Mouse (Mus musculus): Measurements from ENCODE around the gene Ces4a.
"Not testable (repeated sequence)": the region's sequence is repeated elsewhere in the genome, so short reads cannot be mapped to it uniquely, and the experiment has no call there.

Gene Ces4a

DNA sequence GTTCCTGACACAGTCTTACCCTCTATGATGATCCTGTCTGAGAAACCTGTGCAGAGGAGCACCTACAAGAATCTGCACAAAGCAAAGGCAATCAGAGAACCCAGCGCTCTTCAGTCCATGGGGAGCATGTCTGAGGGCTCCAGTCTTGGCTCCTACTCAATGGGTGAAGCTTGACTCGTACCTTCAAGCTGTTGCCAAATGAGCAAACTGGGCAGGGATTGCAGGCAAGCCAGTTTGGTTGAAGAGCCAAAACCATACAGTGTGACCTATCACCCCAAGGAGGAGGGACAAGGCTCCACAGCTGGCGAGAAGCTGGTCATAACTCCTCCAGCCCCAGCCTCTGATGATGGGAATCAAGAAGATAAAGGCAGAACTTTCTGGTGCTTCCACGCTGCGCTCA, at the start of gene Ces4a:
Gene Ces4a (plus strand): TSS at position 292 of the 400 bp plus-strand sequence.
- DNase-seq (ENCODE audit: low read depth): peak; percentile 32

DNA sequence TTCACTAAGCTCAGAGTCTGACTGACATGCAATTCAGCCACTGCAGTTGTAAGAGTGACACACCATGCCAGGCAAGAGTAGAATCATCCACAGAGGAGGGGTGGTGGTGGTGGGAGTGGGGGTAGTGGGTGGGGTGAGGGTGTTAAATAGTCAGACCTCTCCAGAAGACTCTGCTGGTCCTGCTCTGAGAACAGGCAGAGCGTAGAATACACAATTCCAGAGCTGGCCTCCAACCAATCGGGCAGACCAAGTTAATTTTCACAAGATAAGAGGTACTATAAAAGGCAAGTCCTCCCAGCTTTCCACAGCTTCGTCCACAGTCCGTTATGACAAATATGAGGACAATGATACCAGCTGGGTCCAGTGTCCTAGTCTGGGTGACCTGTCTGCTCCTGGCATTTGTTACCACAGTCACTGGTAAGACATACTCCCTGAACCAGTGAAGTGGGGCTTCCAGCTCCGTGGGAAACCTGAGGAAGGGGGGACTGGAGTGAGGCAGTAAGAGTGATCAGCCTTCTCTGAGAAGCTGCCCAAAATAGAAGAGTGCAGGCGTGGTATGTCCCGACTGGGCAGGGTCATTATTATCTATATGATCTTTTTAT, 48.0 kb upstream of the Ces4a start, which contains the start of gene Ces3b:
Gene Ces3b (plus strand): TSS at position 305 of the 602 bp plus-strand sequence.
- DNase-seq (ENCODE audit: low read depth): no peak

DNA sequence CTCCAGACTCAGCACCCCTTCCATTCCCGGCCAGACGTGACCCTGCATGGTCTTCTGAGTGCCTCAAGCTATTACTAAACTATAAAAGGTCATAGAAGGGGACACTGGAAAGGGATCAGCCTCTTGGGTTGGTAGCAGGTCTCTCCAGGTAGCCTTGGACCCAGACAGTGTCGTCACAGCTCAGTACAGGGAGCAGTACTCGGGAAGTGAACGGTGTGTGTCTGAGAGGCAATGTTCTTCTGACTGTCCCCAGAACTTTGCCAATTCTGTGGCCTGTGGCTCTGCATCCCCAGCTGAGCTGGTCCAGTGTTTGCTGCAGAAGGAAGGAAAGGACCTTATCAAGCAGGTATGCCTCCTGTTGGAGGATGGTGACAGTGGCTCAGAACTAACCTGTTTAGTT, 43.4 kb upstream of the Ces4a start:
- not testable (repeated sequence) for DNase-seq (ENCODE audit: low read depth)

DNA sequence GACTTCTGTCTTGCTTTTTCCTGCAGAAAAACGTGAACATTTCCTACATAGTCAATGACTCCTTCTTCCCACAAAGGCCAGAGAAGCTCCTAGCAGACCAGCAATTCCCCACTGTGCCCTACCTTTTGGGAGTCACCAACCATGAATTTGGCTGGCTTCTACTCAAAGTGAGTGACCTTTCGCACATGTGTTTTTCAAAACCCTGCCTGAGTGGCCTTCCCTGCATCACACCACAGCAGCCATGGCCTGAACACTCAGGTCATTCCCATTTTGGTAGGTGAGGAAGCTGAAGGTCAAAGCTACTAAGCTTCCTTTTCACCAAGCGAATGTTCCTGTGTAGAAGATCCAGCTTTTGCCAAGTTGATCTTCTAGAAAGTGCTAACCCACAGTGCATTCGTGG, 43.0 kb upstream of the Ces4a start:
- no peak for DNase-seq (ENCODE audit: low read depth)

DNA sequence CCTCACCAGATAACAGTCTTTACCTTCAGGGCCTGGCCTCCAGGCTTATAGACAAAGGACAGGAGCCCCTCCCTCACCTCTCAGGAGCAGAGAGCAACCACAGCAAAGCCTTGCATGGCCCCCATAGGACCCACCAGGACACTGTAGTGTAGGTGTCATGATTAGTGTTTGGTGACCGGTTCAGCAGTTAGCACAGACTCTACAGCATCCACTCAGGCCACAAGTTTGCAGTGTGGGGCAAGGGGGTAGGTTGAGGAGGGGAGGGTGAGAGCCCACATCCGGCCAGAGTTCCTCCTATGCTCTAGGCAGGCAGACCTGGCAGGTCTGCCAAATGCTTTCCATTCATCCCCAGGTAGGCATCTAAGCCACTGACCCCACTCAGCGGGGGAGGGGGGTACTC, 37.6 kb upstream of the Ces4a start:
- no peak for DNase-seq (ENCODE audit: low read depth)

DNA sequence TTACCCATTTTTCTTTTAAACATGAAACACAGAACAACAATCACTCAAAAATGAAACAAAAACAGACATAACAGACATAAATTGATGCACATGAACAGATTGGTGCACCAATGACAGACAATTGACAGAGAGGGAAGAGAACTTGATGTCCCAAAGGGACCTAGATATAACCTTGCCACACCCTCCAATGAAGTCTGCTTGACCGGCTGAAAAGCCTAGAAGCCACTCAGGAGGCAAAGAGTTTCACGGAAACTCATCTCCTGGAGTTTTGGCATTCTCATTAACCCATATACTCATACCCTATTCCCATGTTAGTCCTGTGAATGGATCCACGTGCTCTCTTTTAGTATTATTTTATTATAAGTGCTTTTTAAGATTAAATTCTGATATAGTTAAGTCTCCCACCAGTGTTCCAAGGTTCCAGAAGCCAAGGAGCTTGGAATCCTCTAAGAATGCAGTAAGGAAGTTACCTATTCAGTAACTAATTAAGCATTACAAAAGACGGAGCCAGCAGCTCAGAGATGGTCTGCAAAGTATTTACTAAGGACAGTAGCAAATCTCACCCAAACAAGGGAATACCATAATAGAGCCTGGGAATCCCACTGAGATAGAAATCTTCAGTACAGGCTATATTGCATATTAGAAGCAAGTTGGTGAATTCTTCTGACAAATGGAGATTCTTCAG, 29.4 kb upstream of the Ces4a start:
- not testable (repeated sequence) for DNase-seq (ENCODE audit: low read depth)

DNA sequence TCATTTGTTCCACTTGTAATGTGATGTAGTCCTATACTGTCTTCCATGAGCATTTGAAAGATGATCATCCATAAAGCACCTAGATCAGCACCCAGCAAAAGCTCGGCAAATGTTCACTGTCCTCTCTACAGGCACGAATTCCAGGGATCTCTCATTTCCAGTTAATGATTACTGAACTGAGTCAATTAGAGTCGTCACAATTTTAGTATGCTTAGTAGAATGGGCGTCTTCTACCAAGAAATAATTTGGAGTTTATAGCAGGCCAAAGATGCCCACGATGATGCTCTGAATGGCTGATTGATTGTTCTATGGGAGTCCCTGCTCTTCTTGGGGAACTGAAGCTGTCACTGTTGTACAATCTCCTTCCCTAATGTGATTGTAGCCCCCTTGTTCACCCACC, 27.9 kb upstream of the Ces4a start:
- not testable (repeated sequence) for DNase-seq (ENCODE audit: low read depth)

DNA sequence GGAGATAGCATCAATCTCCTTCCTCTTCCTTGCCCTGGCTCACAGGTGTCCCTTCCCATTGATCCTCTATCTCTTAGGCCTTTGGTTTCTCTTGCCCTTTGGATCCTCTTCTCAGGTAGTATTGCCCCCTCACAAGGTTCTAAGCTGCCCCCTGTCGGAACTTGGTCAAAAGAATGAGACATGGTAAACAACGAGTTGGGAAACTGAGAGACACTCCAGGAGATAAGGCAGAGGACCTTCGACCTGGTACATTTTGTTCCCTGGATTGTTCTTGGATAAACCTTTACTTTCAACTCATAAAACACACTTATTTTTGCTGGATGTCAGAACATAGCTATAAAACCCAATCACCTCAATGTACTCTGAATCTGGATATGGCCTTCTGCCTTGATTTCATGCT, 27.4 kb upstream of the Ces4a start:
- no peak for DNase-seq (ENCODE audit: low read depth)

DNA sequence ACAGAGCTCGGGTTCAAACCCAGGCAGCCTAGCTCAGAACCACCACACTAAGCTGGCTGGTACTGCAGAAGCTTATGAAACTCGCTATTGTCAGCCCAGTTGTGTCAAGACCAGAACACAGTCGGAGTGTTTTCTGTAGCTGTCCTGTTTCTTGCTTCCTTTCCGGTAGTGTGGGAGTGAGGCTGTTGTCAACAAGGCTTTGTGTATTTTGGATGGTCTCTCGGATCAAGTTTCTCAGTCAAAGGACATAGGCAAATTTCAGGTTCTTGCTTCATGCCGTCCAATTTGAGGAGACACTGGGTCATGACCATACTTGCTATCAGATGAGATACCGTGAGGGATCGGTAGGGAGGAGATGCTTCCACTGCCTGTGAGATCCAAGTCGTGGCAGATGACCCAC, 1.7 kb upstream of the Ces4a start:
- DNase-seq (ENCODE audit: low read depth): no peak

DNA sequence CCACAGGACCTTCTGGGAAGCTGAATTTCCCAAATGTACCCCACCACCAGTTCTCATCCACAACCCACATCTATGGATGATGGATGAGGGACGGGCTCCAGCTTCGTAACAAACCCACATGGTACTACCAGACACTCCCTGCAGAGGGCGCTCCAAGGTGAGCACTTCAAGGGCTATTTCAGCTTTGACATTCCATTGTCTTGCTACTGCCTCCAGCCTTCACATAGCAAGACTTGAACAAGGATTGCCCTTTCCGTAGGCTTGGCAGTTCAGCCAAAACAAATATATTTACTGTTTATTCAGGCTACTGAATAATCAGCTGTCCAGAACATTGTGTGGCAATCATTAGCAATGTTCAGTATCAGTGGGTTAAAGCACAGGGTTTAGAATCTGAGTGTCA, 6.8 kb downstream of the Ces4a start:
- DNase-seq (ENCODE audit: low read depth): peak; percentile 85

DNA sequence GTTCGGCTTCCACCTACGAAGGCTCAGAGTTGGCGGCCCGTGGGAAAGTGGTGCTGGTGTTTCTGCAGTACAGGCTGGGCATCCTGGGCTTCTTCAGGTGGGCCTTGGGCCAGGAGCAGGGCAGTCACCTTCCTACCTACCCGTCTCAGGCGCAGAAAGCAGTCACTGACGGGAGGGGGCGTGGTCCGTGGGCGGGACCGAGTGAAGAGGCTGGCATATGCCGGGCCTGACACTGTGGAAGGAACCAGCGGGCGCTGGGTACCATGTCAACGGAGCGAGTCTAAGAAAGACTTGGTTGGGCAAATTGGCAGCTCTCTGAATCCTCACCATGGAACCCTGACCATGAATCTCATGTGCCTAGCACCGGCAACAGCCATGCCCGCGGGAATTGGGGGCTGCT, 10.8 kb downstream of the Ces4a start:
- no peak for DNase-seq (ENCODE audit: low read depth)

DNA sequence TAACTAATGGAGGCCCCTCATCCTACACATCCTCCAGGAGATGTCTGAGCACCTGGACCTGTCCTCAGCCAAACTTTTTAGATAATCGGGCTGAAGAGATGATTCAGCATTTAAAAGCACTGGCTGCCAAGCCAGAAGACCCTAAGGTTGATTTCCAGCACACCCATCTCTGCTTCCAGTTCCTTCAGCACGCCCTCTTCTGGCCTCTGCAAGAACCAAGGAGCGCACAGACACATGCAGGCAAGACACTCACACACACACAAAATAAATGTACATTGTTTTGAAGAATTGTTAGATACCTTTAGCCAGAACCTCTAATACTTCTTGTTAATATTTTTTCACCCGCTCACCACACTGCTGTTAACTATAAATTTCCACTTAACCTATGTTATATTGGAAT, 20.1 kb downstream of the Ces4a start:
- no peak for DNase-seq (ENCODE audit: low read depth)

DNA sequence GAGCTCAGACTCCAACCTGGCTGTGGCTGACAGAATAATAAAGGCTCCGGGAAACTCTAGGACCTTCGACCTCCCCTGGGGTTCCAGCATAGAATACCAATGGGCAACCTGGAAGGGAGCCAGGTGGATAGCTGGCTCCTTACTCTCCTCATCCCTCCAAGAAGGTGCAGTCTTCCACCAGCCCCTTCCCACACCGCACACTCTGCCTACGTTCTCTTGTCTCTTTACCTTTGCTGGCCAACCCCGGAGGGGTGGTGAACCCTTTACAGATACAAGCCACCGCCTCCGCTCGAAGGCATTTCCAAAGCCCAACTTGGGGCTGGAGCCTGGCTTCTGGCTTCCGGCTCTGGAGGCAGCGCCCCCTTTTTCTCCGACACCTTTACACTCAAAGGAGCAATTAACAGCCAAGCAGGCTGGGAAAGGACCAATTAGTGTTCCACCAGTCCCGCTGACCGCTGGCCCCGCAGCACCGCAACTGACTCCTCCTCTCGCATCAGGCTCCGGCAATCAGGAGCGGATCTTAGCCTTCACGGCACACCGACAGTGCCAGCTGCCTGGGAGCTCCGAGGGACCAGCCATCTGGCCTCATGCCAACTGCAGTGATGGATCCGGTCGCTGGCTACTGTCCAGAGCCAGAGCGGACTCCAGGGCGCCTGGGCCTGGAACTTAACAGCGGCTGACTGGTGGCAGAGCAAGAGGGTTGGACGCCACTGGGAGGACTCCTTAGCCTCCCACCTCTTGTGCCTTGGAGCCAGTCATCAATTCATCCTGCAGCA, 21.2 kb downstream of the Ces4a start:
- peak; percentile 39 for DNase-seq (ENCODE audit: low read depth)

DNA sequence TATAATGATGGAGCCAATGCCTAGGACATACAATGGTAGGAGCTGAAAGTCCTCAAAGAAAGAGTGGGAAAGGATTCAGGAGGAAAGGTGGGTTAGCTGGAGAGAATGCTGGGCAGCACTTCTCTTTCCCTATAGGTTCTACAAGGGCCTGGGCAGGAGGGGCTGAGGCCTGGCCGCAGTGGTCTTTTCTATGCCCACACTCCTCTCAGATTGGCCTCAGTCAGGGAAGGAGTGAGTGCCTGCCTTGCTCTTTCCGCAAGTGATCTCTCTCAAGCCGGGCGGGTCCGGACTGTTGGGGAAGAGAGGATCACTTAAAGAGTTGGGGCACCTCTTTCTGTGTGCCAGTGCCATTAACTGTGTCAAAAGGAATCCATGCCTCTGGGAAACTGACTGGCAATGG, 22.7 kb downstream of the Ces4a start:
- no peak for DNase-seq (ENCODE audit: low read depth)

DNA sequence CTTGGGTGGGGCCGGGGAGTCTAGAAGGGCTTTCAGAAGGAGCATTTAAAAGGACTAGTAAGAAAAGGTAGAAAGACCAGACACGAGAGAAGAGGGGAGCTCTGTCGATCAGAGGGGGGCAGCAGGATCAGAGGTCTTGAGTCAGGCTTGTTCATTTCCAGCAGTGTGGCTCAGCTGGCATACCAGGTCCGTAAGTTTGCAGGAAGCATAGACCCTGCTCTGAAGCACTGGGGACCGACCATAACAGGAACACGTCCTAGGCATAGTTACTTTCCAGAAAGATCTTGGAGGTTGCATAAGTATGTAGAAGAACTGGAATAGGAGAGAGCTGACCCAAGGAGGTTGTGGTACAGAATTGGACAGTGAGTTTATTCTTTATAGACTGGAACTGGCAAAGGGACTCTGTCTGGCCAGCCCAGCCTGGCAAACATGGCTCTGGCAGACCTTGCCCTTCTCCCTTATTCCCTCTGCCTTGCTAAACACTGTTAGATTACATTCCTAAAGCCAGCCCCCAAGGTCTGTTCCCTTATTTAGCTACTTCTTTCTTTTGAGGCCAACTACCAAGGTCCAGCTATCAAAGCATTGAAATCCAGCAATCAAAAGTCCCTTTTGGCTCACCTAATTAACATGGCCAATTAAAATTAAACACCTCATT, 23.6 kb downstream of the Ces4a start:
- DNase-seq (ENCODE audit: low read depth): no peak

DNA sequence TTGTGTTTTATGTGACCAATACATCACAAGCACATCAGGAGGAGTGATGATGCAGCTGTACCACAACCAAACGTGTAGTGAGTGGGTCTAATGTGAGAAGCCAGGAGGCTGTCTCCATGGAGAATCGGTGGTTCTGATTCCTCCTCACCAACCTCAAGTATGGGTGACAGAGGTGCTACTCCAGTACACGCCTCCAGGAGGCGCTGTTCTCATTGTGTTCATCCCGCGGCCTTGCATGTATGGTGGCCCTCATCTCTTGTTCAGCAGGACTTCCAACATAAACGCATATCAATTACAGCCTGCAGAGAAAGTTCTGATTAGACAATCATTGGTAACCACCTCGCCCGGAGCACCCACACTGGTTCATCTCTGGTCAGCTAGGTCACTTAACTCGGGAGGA, 26.0 kb downstream of the Ces4a start:
- DNase-seq (ENCODE audit: low read depth): peak; percentile 81

DNA sequence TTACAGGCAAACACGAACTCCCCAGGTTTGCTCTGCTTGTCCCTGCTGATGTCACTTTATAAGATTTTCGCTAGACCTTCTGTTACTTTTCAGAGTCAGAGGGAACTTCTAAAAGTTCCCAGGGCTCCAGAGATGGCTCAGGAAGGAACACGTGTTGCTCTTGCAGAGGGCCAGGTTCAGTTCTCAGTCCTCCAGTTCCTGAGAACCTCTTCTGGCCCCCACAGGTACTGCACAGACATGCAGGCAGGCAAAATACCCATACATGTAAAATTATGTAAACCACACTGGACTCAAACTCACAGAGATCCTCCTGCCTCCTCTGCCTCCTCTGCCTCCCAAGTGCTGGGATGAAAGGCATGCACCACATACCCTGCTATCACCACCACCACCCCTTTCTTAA, 26.5 kb downstream of the Ces4a start:
- DNase-seq (ENCODE audit: low read depth): no peak

DNA sequence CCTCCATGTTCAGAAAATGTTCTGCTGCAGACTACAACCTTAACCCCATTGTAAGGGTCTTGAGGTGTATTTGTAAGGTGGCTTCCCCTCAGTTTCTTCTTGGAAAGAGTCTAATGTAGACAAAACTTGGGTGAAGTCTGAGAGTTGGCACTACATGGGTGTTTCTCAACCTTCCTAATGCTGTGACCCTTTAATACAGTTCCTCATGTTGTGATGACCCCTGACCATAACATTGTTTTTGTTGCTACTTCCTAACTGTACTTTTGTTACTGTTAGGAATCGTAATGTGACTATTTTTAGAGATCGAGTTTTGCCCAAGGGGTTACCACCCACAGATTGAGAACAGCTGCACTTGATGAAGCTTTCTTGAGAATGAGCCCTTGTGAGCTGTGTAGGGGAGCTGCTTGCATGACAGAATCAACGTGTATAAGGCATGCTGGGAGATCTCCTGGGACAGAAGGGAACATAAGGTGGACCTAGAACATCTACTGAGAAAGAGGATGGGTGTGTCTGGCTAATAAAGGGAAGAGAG, 29.6 kb downstream of the Ces4a start:
- DNase-seq (ENCODE audit: low read depth): peak; percentile 81

DNA sequence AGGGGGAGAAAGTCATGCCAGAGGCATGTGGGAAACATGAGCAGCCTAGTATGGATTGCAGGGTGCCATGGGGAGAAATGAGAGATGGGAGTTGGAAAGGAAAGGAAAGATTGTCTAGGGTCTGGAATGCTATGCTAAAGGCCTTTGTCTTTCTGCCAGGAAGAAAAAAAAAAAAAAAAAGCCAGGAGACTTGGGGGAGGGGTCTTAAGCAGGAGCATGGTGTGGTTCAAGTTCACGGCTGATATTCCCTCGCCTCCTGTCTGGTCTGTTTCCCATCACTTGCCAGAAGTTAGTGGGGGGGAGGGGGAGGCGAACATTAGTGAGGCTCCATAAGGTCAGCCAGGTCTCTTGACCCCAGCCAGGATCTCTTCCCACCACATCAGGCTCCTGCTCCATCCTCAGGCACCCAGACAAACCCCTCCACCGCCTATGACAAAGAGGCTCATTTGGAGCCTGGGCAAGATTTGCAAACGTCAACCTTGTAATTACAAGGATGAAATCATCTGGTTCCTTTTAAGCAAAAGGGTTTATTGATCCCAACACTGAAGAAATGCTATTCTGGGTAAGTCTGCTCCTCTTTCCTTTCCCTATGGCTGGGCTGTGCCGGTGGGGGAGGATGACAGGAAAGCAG, 32.8 kb downstream of the Ces4a start:
- DNase-seq (ENCODE audit: low read depth): peak; percentile 74

DNA sequence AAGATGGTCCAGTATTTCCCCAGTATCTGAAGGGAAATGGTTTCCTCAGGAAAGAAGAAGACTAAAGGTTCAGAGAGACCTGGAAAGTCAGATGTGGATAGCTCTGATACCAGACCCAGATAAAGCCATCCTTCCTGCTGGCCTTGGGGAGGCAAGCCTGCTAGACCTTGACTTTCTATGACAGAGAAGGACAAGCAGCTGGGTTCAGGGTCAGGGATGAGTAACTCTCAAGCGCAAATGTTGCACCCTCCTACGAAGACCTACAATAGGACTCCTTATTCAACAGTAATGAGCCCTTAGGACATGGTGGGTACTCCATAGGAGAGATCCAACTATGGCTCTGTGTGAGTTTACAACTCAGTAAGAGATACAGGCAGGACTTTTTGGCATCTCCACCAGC, 33.6 kb downstream of the Ces4a start:
- no peak for DNase-seq (ENCODE audit: low read depth)

DNA sequence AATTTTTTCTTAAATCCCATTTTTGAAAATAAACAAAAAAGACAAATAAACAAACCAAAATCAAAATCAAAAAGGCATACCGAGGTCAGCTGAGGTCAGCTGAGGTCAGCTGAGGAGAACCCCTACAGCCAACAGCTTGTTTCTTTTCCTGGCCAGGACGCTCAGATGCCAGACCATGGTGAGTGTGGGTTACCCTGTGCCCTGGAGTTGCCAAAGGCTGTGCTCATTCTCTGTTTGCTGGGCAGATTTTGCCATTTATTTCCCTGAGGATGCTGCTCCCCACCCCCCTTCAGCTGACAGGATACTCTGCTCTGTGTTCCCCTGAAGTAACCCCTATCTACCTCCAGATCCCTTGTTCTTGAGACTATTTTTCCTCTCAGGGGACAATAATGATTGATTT, 35.5 kb downstream of the Ces4a start:
- no peak for DNase-seq (ENCODE audit: low read depth)

DNA sequence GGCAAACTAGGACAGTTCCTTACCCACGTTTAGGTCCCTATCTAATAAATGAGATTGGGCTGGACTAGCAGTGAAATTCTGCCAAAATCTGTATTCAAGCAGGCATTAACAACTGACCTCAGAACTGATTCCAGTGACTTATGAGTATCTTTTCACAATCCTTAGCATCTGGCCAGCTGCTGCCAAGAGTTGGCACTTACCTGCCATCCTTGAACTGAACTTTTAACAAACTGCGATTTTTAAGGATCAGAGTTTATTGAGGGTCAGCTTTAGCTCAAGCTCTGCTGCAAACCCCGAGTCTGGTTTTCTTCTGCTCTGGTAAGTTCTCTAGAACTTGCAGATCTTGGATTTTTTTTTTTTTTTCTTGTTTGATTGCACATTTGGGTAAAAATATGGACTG, 38.0 kb downstream of the Ces4a start:
- DNase-seq (ENCODE audit: low read depth): peak; percentile 17
